Mouse (Mus musculus) layer of hippocampus, adult 9-10 months (tissue): Measurements from ENCODE around the gene Ncoa6.

Experiments used
- DNase-seq: peaks from one replicate; pipeline ENCODE4 v3.0.0; 2022; ENCODE audit warnings: low spot score

Ncoa6 gene

GRCm38 (mm10) chr2:155367635-155368284 is 105.9 kb downstream of the Ncoa6 start:
- DNase-seq, result no peak

GRCm38 (mm10) chr2:155357686-155358399 is 115.9 kb downstream of the Ncoa6 start:
- no peak for DNase-seq

- peak; percentile 87 for DNase-seq
Measured at GRCm38 (mm10) chr2:155356971-155357591, 116.6 kb downstream of the Ncoa6 start, which contains the start of gene Pigu. Gene Pigu, minus strand, starts transcription at chr2:155357430.

- DNase-seq, result no peak
Measured at GRCm38 (mm10) chr2:155354402-155354801, 119.3 kb downstream of the Ncoa6 start.

GRCm38 (mm10) chr2:155346670-155347069 is 127.0 kb downstream of the Ncoa6 start:
- DNase-seq, result no peak
